Mouse (Mus musculus): ENCODE measurements around the gene Rad23b. TPM values are rescaled to one million over a fixed set of nuclear protein-coding genes. Genes with fewer than 3 reads are reported as not detected.

Gene Rad23b
- total and polyA plus RNA-seq, 3 experiments, result 200 to 270 TPM; not detected in 1

- Histone ChIP-seq H3K9me3 (replicated peaks; ENCODE audit: insufficient read depth, low read length) (no peaks in the 10 kb centered on the region), H3K27ac (ENCODE audit: control insufficient read depth, low read depth, low read length) (0 out of 2 replicates have a peak overlapping the region, but pooled peaks have one; percentile 7), H3K79me2 (ENCODE audit: control insufficient read depth, insufficient read depth, low read length, poor library complexity) (no peaks in the 10 kb centered on the region), H3K9ac (ENCODE audit: control insufficient read depth, low read depth, low read length, poor library complexity, severe bottlenecking) (no peak overlapping the region), H3K36me3 (ENCODE audit: control insufficient read depth in 1 of 2, insufficient read depth in 2 of 2, low read length in 2 of 2) (peaks cover 0 to 19% of the 10 kb centered on the region in 2 experiments; a peak in 2 of 4 replicates), H3K27me3 (ENCODE audit: control insufficient read depth in 1 of 2, insufficient read depth in 2 of 2, low read length in 2 of 2) (no peaks in the 10 kb centered on the region), H3K4me3 (ENCODE audit: control insufficient read depth in 1 of 2, insufficient read depth in 1 of 2, low read depth in 2 of 2, low read length in 2 of 2) (no peak overlapping the region), H3K4me1 (ENCODE audit: control insufficient read depth in 1 of 2, insufficient read depth in 2 of 2, low read length in 2 of 2) (peaks cover 14 to 16% of the 10 kb centered on the region in 2 experiments)
- peak; percentile 45 for DNase-seq (ENCODE audit: low read depth, low spot score)
- TF ChIP-seq USF1 (IDR thresholded peaks at IDR 0.05; ENCODE audit: low read depth, low read length) (no peak), MYB (IDR thresholded peaks at IDR 0.05; ENCODE audit: low read depth, low read length) (no peak), POLR2A (IDR thresholded peaks at IDR 0.05; ENCODE audit: control insufficient read depth in 1 of 2, insufficient read depth in 1 of 2, low read depth in 1 of 2, low read length in 2 of 2, poor library complexity in 1 of 2) (no peak), CHD2 (IDR thresholded peaks at IDR 0.05; ENCODE audit: low read length) (no peak), NRF1 (IDR thresholded peaks at IDR 0.05; ENCODE audit: insufficient read depth, low read depth, low read length, poor library complexity, severe bottlenecking) (no peak), NELFE (IDR thresholded peaks at IDR 0.05; ENCODE audit: low read depth, low read length) (no peak), CTCF (IDR thresholded peaks at IDR 0.05 in 2 of 3, conservative IDR thresholded peaks at IDR 0.05 in 1 of 3; ENCODE audit: control insufficient read depth in 1 of 3, insufficient read depth in 1 of 3, low read depth in 2 of 3, low read length in 3 of 3, poor library complexity in 1 of 3, severe bottlenecking in 1 of 3) (no peak), CHD1 (IDR thresholded peaks at IDR 0.05; ENCODE audit: low read depth, low read length) (no peak), ETS1 (IDR thresholded peaks at IDR 0.05; ENCODE audit: low read depth, low read length) (no peak), MAZ (IDR thresholded peaks at IDR 0.05; ENCODE audit: low read depth, low read length) (no peak), E2F4 (IDR thresholded peaks at IDR 0.05; ENCODE audit: borderline replicate concordance, low read depth, low read length) (no peak), TBP (IDR thresholded peaks at IDR 0.05; ENCODE audit: low read depth, low read length) (no peak), KAT2A (conservative IDR thresholded peaks at IDR 0.05; ENCODE audit: low read depth, low read length) (no peak), MAFK (IDR thresholded peaks at IDR 0.05; ENCODE audit: borderline replicate concordance, low read depth, low read length) (no peak), SIN3A (IDR thresholded peaks at IDR 0.05; ENCODE audit: low read length) (no peak)
Measured at GRCm38 (mm10) chr4:55341797-55342196, 8.0 kb upstream of the Rad23b start.

- no peaks in the 10 kb centered on the region for H3K9me3 ChIP-seq (replicated peaks; ENCODE audit: insufficient read depth, low read length)
- peaks cover 0 to 19% of the 10 kb centered on the region in 2 experiments; a peak in 2 of 4 replicates for H3K36me3 ChIP-seq (ENCODE audit: control insufficient read depth in 1 of 2, insufficient read depth in 2 of 2, low read length in 2 of 2)
- no peak for TF ChIP-seq ZKSCAN1 (IDR thresholded peaks at IDR 0.05; ENCODE audit: low read depth, low read length)
- peak in 1 of 2 experiments; percentile 45; a peak in 1 of 4 replicates for TF ChIP-seq POLR2A (IDR thresholded peaks at IDR 0.05; ENCODE audit: control insufficient read depth in 1 of 2, insufficient read depth in 1 of 2, low read depth in 1 of 2, low read length in 2 of 2, poor library complexity in 1 of 2)
- TF ChIP-seq ELF1 (IDR thresholded peaks at IDR 0.05; ENCODE audit: low read depth, low read length), result peak; percentile 77
- TF ChIP-seq KAT2A (conservative IDR thresholded peaks at IDR 0.05; ENCODE audit: low read depth, low read length), result no peak
- TF ChIP-seq GATA1 (IDR thresholded peaks at IDR 0.05; ENCODE audit: low read depth, low read length), result peak; percentile 63
- 0 out of 2 replicates have a peak, but pooled peaks have one; percentile 21 for TF ChIP-seq ZNF384 (IDR thresholded peaks at IDR 0.05; ENCODE audit: low read depth, low read length)
- TF ChIP-seq POLR2AphosphoS2 (IDR thresholded peaks at IDR 0.05; ENCODE audit: low read length), result no peak
- no peak for TF ChIP-seq USF2 (IDR thresholded peaks at IDR 0.05; ENCODE audit: borderline replicate concordance in 1 of 2, insufficient read depth in 1 of 2, low read depth in 1 of 2, low read length in 2 of 2)
- TF ChIP-seq HCFC1 (IDR thresholded peaks at IDR 0.05; ENCODE audit: low read depth, low read length), result peak; percentile 56
- no peak for TF ChIP-seq UBTF (IDR thresholded peaks at IDR 0.05; ENCODE audit: borderline replicate concordance, insufficient read depth, low read depth, low read length)
- peak; percentile 62 for TF ChIP-seq TBP (IDR thresholded peaks at IDR 0.05; ENCODE audit: low read depth, low read length)
- TF ChIP-seq SIN3A (IDR thresholded peaks at IDR 0.05; ENCODE audit: low read length), result no peak; the same call in 1 of the 2 replicates
- no peak overlapping the region for H3K9ac ChIP-seq (ENCODE audit: control insufficient read depth, low read depth, low read length, poor library complexity, severe bottlenecking)
- H3K4me3 ChIP-seq (ENCODE audit: control insufficient read depth in 1 of 2, insufficient read depth in 1 of 2, low read depth in 2 of 2, low read length in 2 of 2), result peak overlapping the region; percentile 29 to 55
- 0 out of 2 replicates have a peak overlapping the region, but pooled peaks have one; percentile 6 for H3K27ac ChIP-seq (ENCODE audit: control insufficient read depth, low read depth, low read length)
- H3K4me1 ChIP-seq (ENCODE audit: control insufficient read depth in 1 of 2, insufficient read depth in 2 of 2, low read length in 2 of 2), result peaks cover 14 to 16% of the 10 kb centered on the region in 2 experiments
- peak; percentile 89 for DNase-seq (ENCODE audit: low read depth, low spot score)
- H3K79me2 ChIP-seq (ENCODE audit: control insufficient read depth, insufficient read depth, low read length, poor library complexity), result no peaks in the 10 kb centered on the region
- no peaks in the 10 kb centered on the region for H3K27me3 ChIP-seq (ENCODE audit: control insufficient read depth in 1 of 2, insufficient read depth in 2 of 2, low read length in 2 of 2)
Measured at GRCm38 (mm10) chr4:55342602-55343001, 7.2 kb upstream of the Rad23b start.

Measured in MEL (cell line).